Mouse (Mus musculus): Measurements from ENCODE around the gene Them4. TPM values are rescaled to one million over a fixed set of nuclear protein-coding genes. Genes with fewer than 3 reads are reported as not detected.

The Them4 gene
- total and polyA plus RNA-seq, 3 experiments = 0.81 to 1.4 TPM; not detected in 1

- no peaks in the 10 kb centered on the region for H3K79me2 ChIP-seq (ENCODE audit: control insufficient read depth, insufficient read depth, low read length, poor library complexity)
- H3K4me3 ChIP-seq (ENCODE audit: control insufficient read depth in 1 of 2, insufficient read depth in 1 of 2, low read depth in 2 of 2, low read length in 2 of 2) = no peak overlapping the region
- TF ChIP-seq ZKSCAN1 (IDR thresholded peaks at IDR 0.05; ENCODE audit: low read depth, low read length) = no peak
- TF ChIP-seq MAZ (IDR thresholded peaks at IDR 0.05; ENCODE audit: low read depth, low read length) = no peak
- no peak for TF ChIP-seq BHLHE40 (IDR thresholded peaks at IDR 0.05; ENCODE audit: borderline replicate concordance, low read depth, low read length)
- no peak for TF ChIP-seq MEF2A (IDR thresholded peaks at IDR 0.05; ENCODE audit: extremely low read depth, insufficient replicate concordance, low read depth, low read length, poor library complexity, severe bottlenecking)
- no peak for TF ChIP-seq POLR2AphosphoS2 (IDR thresholded peaks at IDR 0.05; ENCODE audit: low read length)
- no peak for TF ChIP-seq GABPA (IDR thresholded peaks at IDR 0.05; ENCODE audit: low read depth, low read length)
- no peak for TF ChIP-seq GATA1 (IDR thresholded peaks at IDR 0.05; ENCODE audit: low read depth, low read length)
- TF ChIP-seq ETS1 (IDR thresholded peaks at IDR 0.05; ENCODE audit: low read depth, low read length) = no peak
- no peak for TF ChIP-seq HCFC1 (IDR thresholded peaks at IDR 0.05; ENCODE audit: low read depth, low read length)
- no peak for TF ChIP-seq MYC (IDR thresholded peaks at IDR 0.05; ENCODE audit: low read depth, low read length)
- no peak for TF ChIP-seq MAFK (IDR thresholded peaks at IDR 0.05; ENCODE audit: borderline replicate concordance, low read depth, low read length)
- no peak for TF ChIP-seq ELF1 (IDR thresholded peaks at IDR 0.05; ENCODE audit: low read depth, low read length)
- no peaks in the 10 kb centered on the region for H3K4me1 ChIP-seq (ENCODE audit: control insufficient read depth in 1 of 2, insufficient read depth in 2 of 2, low read length in 2 of 2)
- H3K27me3 ChIP-seq (ENCODE audit: control insufficient read depth in 1 of 2, insufficient read depth in 2 of 2, low read length in 2 of 2) = peaks cover 4 to 9% of the 10 kb centered on the region in 2 experiments; a peak in 3 of 4 replicates
- no peaks in the 10 kb centered on the region for H3K36me3 ChIP-seq (ENCODE audit: control insufficient read depth in 1 of 2, insufficient read depth in 2 of 2, low read length in 2 of 2)
- H3K27ac ChIP-seq (ENCODE audit: control insufficient read depth, low read depth, low read length) = no peak overlapping the region
- DNase-seq (ENCODE audit: low read depth, low spot score) = no peak
- no peak overlapping the region for H3K9ac ChIP-seq (ENCODE audit: control insufficient read depth, low read depth, low read length, poor library complexity, severe bottlenecking)
- no peaks in the 10 kb centered on the region for H3K9me3 ChIP-seq (replicated peaks; ENCODE audit: insufficient read depth, low read length)
Measured at GRCm38 (mm10) chr3:94344182-94344581, 34.3 kb downstream of the Them4 start.

- no peaks in the 10 kb centered on the region for H3K4me1 ChIP-seq (ENCODE audit: control insufficient read depth in 1 of 2, insufficient read depth in 2 of 2, low read length in 2 of 2)
- H3K79me2 ChIP-seq (ENCODE audit: control insufficient read depth, insufficient read depth, low read length, poor library complexity) = no peaks in the 10 kb centered on the region
- TF ChIP-seq KAT2A (conservative IDR thresholded peaks at IDR 0.05; ENCODE audit: low read depth, low read length) (no peak), NELFE (IDR thresholded peaks at IDR 0.05; ENCODE audit: low read depth, low read length) (no peak), E2F4 (IDR thresholded peaks at IDR 0.05; ENCODE audit: borderline replicate concordance, low read depth, low read length) (no peak), POLR2AphosphoS2 (IDR thresholded peaks at IDR 0.05; ENCODE audit: low read length) (no peak), ETS1 (IDR thresholded peaks at IDR 0.05; ENCODE audit: low read depth, low read length) (no peak), CTCF (IDR thresholded peaks at IDR 0.05 in 2 of 3, conservative IDR thresholded peaks at IDR 0.05 in 1 of 3; ENCODE audit: control insufficient read depth in 1 of 3, insufficient read depth in 1 of 3, low read depth in 2 of 3, low read length in 3 of 3, poor library complexity in 1 of 3, severe bottlenecking in 1 of 3) (no peak), HCFC1 (IDR thresholded peaks at IDR 0.05; ENCODE audit: low read depth, low read length) (no peak), ELF1 (IDR thresholded peaks at IDR 0.05; ENCODE audit: low read depth, low read length) (no peak), MEF2A (IDR thresholded peaks at IDR 0.05; ENCODE audit: extremely low read depth, insufficient replicate concordance, low read depth, low read length, poor library complexity, severe bottlenecking) (no peak), POLR2A (IDR thresholded peaks at IDR 0.05; ENCODE audit: control insufficient read depth in 1 of 2, insufficient read depth in 1 of 2, low read depth in 1 of 2, low read length in 2 of 2, poor library complexity in 1 of 2) (no peak), TCF12 (IDR thresholded peaks at IDR 0.05; ENCODE audit: low read depth, low read length) (no peak), ZKSCAN1 (IDR thresholded peaks at IDR 0.05; ENCODE audit: low read depth, low read length) (no peak), USF2 (IDR thresholded peaks at IDR 0.05; ENCODE audit: borderline replicate concordance in 1 of 2, insufficient read depth in 1 of 2, low read depth in 1 of 2, low read length in 2 of 2) (no peak), RCOR1 (IDR thresholded peaks at IDR 0.05; ENCODE audit: low read depth, low read length) (no peak), MAX (IDR thresholded peaks at IDR 0.05; ENCODE audit: low read length) (no peak), RAD21 (IDR thresholded peaks at IDR 0.05; ENCODE audit: low read depth, low read length) (no peak), GABPA (IDR thresholded peaks at IDR 0.05; ENCODE audit: low read depth, low read length) (no peak)
- H3K9me3 ChIP-seq (replicated peaks; ENCODE audit: insufficient read depth, low read length) = no peaks in the 10 kb centered on the region
- no peak overlapping the region for H3K27ac ChIP-seq (ENCODE audit: control insufficient read depth, low read depth, low read length)
- no peak for DNase-seq (ENCODE audit: low read depth, low spot score)
- peaks cover 4 to 5% of the 10 kb centered on the region in 2 experiments; a peak in 3 of 4 replicates for H3K27me3 ChIP-seq (ENCODE audit: control insufficient read depth in 1 of 2, insufficient read depth in 2 of 2, low read length in 2 of 2)
- no peak overlapping the region for H3K9ac ChIP-seq (ENCODE audit: control insufficient read depth, low read depth, low read length, poor library complexity, severe bottlenecking)
- H3K36me3 ChIP-seq (ENCODE audit: control insufficient read depth in 1 of 2, insufficient read depth in 2 of 2, low read length in 2 of 2) = no peaks in the 10 kb centered on the region
- no peak overlapping the region for H3K4me3 ChIP-seq (ENCODE audit: control insufficient read depth in 1 of 2, insufficient read depth in 1 of 2, low read depth in 2 of 2, low read length in 2 of 2)
Measured at GRCm38 (mm10) chr3:94344897-94345296, 35.0 kb downstream of the Them4 start.

Measured in MEL (cell line).